Mouse (Mus musculus) inflammation-experienced regulatory T-cells, adult 16 weeks (primary cell): Measurements from ENCODE around the gene Cd300lg. TPM values are rescaled to one million over a fixed set of nuclear protein-coding genes. Genes with fewer than 3 reads are reported as not detected.

Experiments used
- polyA plus RNA-seq: library from polyadenylated mRNA; unstranded; fragments of 100-300 nt; shearing (Covaris generic); gene quantifications from one replicate; pipeline ENCODE4 v1.2.1, GENCODE M21; 2017

The Cd300lg gene
- not detected for polyA plus RNA-seq

GRCm38 (mm10) chr11:102041350-102041949 lies at the start of gene Cd300lg:
TSS of gene Cd300lg (plus strand) at chr11:102041509.

GRCm38 (mm10) chr11:102028087-102028816 lies 13.1 kb upstream of the Cd300lg start, which contains the start of gene Mpp3:
TSS of gene Mpp3 (minus strand) at chr11:102028461.

GRCm38 (mm10) chr11:102087931-102088898 lies 46.9 kb downstream of the Cd300lg start, which contains the start of gene Mpp2:
TSS of gene Mpp2 (minus strand) at chr11:102088515.

GRCm38 (mm10) chr11:102101219-102101618 lies 59.9 kb downstream of the Cd300lg start, which contains the start of gene Ppy:
TSS of gene Ppy (minus strand) at chr11:102101319.

Other genes starting within 250 kb of the Cd300lg start
- gene Meox1, start 147.1 kb upstream of the Cd300lg start, polyA plus RNA-seq: not detected
- not detected for gene Sost, start 74.5 kb upstream of the Cd300lg start, polyA plus RNA-seq
- not detected for gene Cfap97d1, start 57.2 kb upstream of the Cd300lg start, polyA plus RNA-seq
- gene Dusp3, start 54.5 kb upstream of the Cd300lg start, polyA plus RNA-seq: 0.60 TPM
- not detected for gene Mpp3, start 13.0 kb upstream of the Cd300lg start, polyA plus RNA-seq
- gene Mpp2, start 47.0 kb downstream of the Cd300lg start, polyA plus RNA-seq: 6.2 TPM
- gene Ppy, start 59.8 kb downstream of the Cd300lg start, polyA plus RNA-seq: not detected
- gene Pyy, start 66.3 kb downstream of the Cd300lg start, polyA plus RNA-seq: not detected
- gene Nags, start 104.0 kb downstream of the Cd300lg start, polyA plus RNA-seq: not detected
- 18.5 TPM for gene Tmem101, start 114.9 kb downstream of the Cd300lg start, polyA plus RNA-seq
- gene Lsm12, start 143.8 kb downstream of the Cd300lg start, polyA plus RNA-seq: 56.8 TPM
- gene G6pc3, start 148.1 kb downstream of the Cd300lg start, polyA plus RNA-seq: 50.3 TPM
- gene Hdac5, start 188.7 kb downstream of the Cd300lg start, polyA plus RNA-seq: 20.1 TPM
- 1.9 TPM for gene BC030867, start 207.4 kb downstream of the Cd300lg start, polyA plus RNA-seq
- not detected for gene Asb16, start 227.2 kb downstream of the Cd300lg start, polyA plus RNA-seq
- gene Tmub2, start 243.4 kb downstream of the Cd300lg start, polyA plus RNA-seq: 69.7 TPM